Mouse (Mus musculus) neutrophil, adult 59 days (primary cell): ENCODE measurements around the gene Abi3. TPM values are rescaled to one million over a fixed set of nuclear protein-coding genes. Genes with fewer than 3 reads are reported as not detected.

ENCODE experiments used
- total RNA-seq, 2 experiments: library from RNA; stranded (reverse); gene quantifications; 1 replicate in 1 of 2; 2 replicates in 1 of 2; pipeline ENCODE4 v1.2.4; 2023

The Abi3 gene
- 10 to 100 TPM in 1 of 2 experiments, 1 to 10 TPM in 1; 9.6 to 17.9 TPM for total RNA-seq

DNA sequence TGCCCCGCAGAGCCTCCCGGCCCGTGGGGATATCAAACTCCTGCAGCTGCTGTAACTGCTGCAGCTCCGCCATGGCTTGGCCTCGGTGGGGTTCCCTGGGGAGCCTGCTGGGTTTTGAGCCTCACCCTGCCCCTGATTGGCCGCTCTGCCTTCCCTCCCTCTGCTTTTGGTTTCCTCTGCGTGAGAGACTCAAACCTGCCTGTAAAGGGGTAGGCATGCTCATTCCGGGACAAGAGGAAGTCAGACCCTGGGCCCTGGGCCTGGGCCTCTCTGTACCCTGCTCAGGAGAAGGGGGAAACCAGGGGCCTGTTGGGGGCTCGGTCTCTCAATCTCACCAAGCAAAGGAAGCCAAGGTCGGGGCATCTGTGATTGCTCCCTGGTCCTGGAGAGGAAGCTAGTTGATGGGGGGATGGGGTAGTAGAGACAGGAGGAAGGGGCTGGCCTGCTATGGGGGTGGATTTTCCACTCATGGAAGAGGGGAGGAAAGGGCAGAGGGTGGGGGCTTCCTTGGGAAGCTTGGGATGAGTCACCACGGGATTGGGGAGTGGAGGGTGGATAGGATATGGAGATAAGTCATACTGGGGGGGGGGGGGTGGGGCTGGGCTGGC lies at the start of gene Abi3:
TSS of gene Abi3 (minus strand) at position 403 of the 608 bp plus-strand sequence.

DNA sequence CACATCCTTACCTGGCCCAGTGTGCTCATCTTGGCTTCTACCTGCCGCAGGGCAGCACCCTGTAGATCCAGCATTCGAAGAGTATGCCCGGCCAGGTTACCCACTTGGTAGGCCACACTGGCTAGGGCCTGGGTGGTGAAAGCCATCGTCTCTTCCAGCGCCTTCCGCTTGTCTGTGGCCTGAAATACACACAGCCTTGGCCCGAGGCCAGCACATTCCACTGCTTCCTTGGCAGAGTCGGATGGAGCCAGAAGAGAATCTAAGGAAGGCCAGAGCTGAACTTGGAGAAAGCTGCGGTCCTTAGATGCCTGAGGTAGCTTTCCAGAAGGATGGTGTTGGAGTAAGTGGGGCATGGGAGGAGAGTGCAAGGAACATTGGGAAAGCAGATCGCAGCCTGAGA lies 5.2 kb downstream of the Abi3 start, which contains the start of gene Gngt2:
TSS of gene Gngt2 (plus strand) at position 158 of the 400 bp plus-strand sequence.

DNA sequence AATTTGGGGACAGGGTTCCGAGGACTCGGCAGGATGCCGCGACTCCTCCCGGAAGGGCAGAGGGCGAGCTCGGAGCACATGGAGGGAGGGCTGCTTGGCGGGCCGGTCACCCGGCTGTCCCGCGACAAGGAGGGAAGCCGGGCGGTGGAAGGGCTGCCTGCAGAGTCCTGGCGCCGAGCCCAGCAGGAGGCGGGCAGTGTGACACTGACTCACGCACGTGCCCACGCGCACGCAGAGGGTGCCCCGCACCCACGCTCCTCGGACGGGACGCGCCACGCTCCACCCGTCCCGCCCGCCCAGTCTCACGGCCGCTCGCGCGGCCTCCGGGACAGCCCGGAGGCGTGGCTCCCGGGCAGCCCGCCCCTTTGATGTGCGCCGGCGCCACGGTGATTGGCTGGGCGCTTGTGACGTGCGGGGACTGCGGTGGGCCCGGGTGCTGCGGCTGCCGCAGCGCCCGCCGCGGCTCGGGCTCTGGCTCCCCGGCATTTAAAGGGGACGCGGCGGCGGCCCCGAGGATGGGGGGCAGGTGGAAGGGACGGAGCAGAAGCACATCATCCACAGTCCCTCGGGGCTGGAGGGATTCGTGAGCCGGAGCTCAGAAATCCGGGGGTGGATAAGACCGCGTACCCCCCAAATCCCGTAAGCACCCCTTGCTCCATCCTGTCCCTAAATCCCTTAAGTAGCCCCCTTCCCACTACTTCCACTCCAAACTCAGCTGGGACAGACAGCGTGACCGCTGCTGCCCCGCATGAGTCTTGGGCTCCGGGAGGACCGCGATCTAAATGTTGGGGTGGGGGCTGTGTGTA lies 18.0 kb downstream of the Abi3 start, which contains the start of gene Phospho1:
TSS of gene Phospho1 (plus strand) at position 429 of the 806 bp plus-strand sequence.

Other genes starting within 250 kb of the Abi3 start
- gene Phb, start 175.5 kb downstream of the Abi3 start, total RNA-seq: 10 to 100 TPM; 23.1 to 27.6 TPM
- gene Zfp652, start 129.8 kb downstream of the Abi3 start, total RNA-seq: 10 to 100 TPM; 64.9 to 68.0 TPM
- 1 to 10 TPM; 3.7 to 4.3 TPM for gene B130006D01Rik, start 118.9 kb downstream of the Abi3 start, total RNA-seq
- gene Phospho1, start 18.0 kb downstream of the Abi3 start, total RNA-seq: 100 to 1,000 TPM; 167 to 174 TPM
- 10 to 100 TPM; 20.5 to 30.0 TPM for gene Gngt2, start 5.3 kb downstream of the Abi3 start, total RNA-seq
- not detected for gene B4galnt2, start 72.4 kb upstream of the Abi3 start, total RNA-seq
- gene Igf2bp1, start 163.5 kb upstream of the Abi3 start, total RNA-seq: not detected
- gene Gip, start 182.1 kb upstream of the Abi3 start, total RNA-seq: not detected
- gene Snf8, start 192.4 kb upstream of the Abi3 start, total RNA-seq: 10 to 100 TPM; 53.3 to 63.4 TPM
- 10 to 100 TPM; 32.3 to 33.4 TPM for gene Ube2z, start 222.9 kb upstream of the Abi3 start, total RNA-seq
- 10 to 100 TPM; 90.1 to 93.2 TPM for gene Atp5g1, start 233.2 kb upstream of the Abi3 start, total RNA-seq